Mouse (Mus musculus) midbrain, embryonic 15.5 days (tissue): ENCODE results near the gene Vdr. TPM values are rescaled to one million over a fixed set of nuclear protein-coding genes. Genes with fewer than 3 reads are reported as not detected.
A peak's percentile ranks its signal among the peaks of the same experiment; 100 is the strongest.

Experiments
- ATAC-seq: fragments of 200-750 bp; cut with Nextera tagmentation; replicated peaks from 2 replicates; pipeline ENCODE4 v1.8.0; 2017; ENCODE audit warnings: moderate TSS enrichment
- H3K27ac ChIP-seq: fragments of 300-500 bp; sonication (generic); 2 replicates; pipeline ENCODE4 v1.5.1; 2015; ENCODE audit warnings: mild to moderate bottlenecking, inconsistent platforms
- H3K27me3 ChIP-seq: fragments of 300-500 bp; sonication (generic); replicated peaks from 2 replicates; pipeline ENCODE4 v1.6.1; 2015; ENCODE audit warnings: inconsistent platforms
- H3K36me3 ChIP-seq: fragments of 300-500 bp; sonication (generic); replicated peaks from 2 replicates; pipeline ENCODE4 v1.6.1; 2015; ENCODE audit warnings: inconsistent platforms
- H3K4me1 ChIP-seq: fragments of 300-500 bp; sonication (generic); 2 replicates; pipeline ENCODE4 v1.6.1; 2015; ENCODE audit warnings: inconsistent platforms
- H3K4me2 ChIP-seq: fragments of 300-500 bp; sonication (generic); 2 replicates; pipeline ENCODE4 v1.6.1; 2015; ENCODE audit warnings: inconsistent platforms, mild to moderate bottlenecking, moderate library complexity
- H3K4me3 ChIP-seq: fragments of 300-500 bp; sonication (generic); 2 replicates; pipeline ENCODE4 v1.5.1; 2015; ENCODE audit warnings: mild to moderate bottlenecking, inconsistent platforms
- H3K9ac ChIP-seq: fragments of 300-500 bp; sonication (generic); 2 replicates; pipeline ENCODE4 v1.6.1; 2015; ENCODE audit warnings: mild to moderate bottlenecking, inconsistent platforms
- H3K9me3 ChIP-seq: fragments of 300-500 bp; sonication (generic); 2 replicates; pipeline ENCODE4 v1.6.1; 2016; ENCODE audit warnings: inconsistent platforms
- WGBS: fragments of 180-500 bp; shearing (Covaris S2); methylation state at CpG from one replicate; pipeline ENCODE4 v1.1.7; 2015; ENCODE audit warnings: mixed read lengths; 5-methylcytosine and 5-hydroxymethylcytosine counted together
- polyA plus RNA-seq: library from polyadenylated mRNA; unstranded; fragments of >200 nt; fragmentation: Nextera tagmentation; extraction: Ambion mirVana; gene quantifications from 2 replicates; pipeline ENCODE4 v1.2.1, GENCODE M21; 2015

The Vdr gene
- polyA plus RNA-seq, 1 experiment from 2014 or later: 0.10 TPM

DNA sequence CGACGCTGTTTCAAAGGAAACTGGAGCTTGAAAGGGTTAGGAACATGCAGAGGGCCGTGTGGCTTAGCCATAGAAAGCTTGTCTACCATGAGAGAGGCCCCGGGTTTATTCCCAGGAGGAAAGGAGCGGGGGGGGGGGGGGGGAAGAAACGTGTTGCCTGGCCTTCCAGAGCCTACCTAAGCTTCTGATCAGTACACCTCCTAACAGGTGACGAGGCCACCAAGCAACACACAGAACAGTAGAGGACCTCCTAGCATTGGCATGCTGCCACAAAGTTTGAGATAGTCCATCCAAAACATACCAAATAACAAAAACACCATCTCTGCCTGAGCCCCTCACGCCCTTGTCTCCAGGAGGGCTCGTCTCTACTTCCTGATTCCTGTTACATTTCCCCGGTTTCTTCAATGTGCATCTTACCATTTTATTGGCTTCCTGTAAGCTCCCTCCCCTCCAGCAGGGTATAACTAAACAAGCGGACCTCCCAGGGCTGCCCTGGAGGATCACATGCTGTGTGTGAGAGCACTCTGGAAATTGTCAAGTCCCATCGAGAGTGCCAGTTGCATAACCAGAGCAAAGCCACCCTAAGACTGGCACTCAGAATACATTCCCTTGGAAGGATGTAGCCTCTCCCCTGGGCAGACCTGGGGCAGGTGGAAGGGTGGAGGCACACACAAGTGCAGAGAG lies 87.7 kb downstream of the Vdr start:
- 47% methylated on average over 12 of the region's 12 CpGs for WGBS
- H3K36me3 ChIP-seq: no peaks in the 10 kb centered on the region
- H3K4me3 ChIP-seq: no peak overlapping the region
- no peak for ATAC-seq
- no peaks in the 10 kb centered on the region for H3K9me3 ChIP-seq
- H3K9ac ChIP-seq: no peak overlapping the region
- H3K27ac ChIP-seq: no peak overlapping the region
- H3K27me3 ChIP-seq: no peaks in the 10 kb centered on the region
- no peak overlapping the region for H3K4me2 ChIP-seq
- peaks cover 57% of the 10 kb centered on the region for H3K4me1 ChIP-seq

DNA sequence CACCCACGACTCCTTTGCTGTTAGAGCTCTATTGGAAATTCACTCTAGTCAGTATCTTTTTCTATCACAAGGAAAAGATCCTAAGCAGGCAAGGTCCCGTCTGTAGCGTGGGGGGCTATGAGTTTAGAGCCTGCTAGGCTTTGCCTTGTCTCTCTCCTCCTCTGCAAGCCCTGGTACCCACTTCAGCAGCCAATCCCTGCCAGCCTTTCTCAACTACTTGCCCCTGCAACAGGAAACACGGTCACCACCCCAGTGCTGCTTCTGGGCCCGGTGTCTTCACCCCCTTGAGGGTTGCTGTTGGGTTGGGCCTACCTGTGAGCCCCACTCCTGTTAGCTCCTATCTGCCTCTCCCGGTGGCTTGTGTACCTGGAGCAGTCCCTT lies 88.5 kb downstream of the Vdr start:
- no peak overlapping the region for H3K4me2 ChIP-seq
- H3K9me3 ChIP-seq: no peaks in the 10 kb centered on the region
- H3K9ac ChIP-seq: no peak overlapping the region
- no peaks in the 10 kb centered on the region for H3K27me3 ChIP-seq
- H3K36me3 ChIP-seq: no peaks in the 10 kb centered on the region
- no peak for ATAC-seq
- H3K4me1 ChIP-seq: peaks cover 54% of the 10 kb centered on the region
- H3K27ac ChIP-seq: no peak overlapping the region
- WGBS: 80% methylated on average over 6 of the region's 6 CpGs
- H3K4me3 ChIP-seq: no peak overlapping the region

DNA sequence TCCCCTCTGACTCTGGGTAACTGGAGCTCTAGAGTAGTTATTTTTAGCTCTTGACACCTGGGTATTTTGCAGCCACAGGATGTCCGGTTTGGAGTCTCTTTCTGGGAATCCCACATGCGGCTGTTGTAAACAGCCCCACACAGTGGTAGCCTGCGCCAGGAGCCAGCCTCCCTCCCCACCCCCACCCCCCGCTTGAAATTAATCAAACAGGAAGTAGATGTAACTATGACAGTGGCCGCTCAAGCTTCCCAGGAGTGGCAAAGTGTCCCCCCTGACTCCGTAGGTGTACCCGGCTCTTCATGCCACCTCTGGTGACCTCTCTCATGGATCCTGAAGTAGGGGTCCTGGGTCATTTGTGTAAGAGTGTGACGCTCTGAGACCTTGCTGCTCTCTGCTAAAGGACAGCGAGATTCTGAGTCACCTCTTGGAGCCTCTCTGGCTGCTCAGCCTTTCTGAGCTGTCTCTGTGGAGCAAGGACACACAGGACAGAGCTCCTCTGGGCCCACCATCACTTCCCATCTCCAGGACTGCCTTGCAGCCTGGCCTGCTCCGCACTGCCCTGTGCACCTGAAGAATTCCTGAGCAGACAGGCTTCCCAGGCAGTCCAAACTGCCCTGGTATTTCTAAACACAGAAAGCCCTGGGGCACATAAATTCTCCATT lies 89.0 kb downstream of the Vdr start:
- Histone ChIP-seq H3K36me3 (no peaks in the 10 kb centered on the region), H3K4me2 (no peak overlapping the region), H3K9ac (no peak overlapping the region), H3K4me3 (no peak overlapping the region), H3K9me3 (no peaks in the 10 kb centered on the region), H3K27me3 (no peaks in the 10 kb centered on the region), H3K4me1 (peaks cover 53% of the 10 kb centered on the region), H3K27ac (no peak overlapping the region)
- WGBS: 68% methylated on average over 10 of the region's 10 CpGs
- no peak for ATAC-seq

DNA sequence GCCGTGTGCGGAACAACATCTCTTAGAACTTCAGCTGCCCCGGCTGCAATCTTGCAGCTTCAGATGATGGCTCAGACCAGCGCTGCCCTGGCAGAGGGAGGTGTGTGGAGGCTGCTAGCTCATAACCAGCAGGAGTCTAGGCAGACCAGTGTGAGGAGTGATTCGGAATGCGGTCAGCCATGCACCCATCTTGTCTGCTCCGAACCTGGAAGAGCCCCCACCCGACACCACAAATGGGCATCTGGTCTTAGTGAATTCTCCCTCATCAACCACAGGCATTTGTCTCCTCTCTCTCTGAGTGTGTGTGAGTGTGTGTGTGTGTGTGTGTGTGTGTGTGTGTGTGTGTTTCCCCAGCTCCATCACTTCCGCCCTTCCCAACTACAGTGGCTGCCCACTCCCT lies 90.5 kb downstream of the Vdr start:
- H3K27ac ChIP-seq: no peak overlapping the region
- no peak overlapping the region for H3K4me2 ChIP-seq
- H3K4me1 ChIP-seq: peaks cover 38% of the 10 kb centered on the region
- no peaks in the 10 kb centered on the region for H3K27me3 ChIP-seq
- H3K36me3 ChIP-seq: no peaks in the 10 kb centered on the region
- 85% methylated on average over 9 of the region's 9 CpGs for WGBS
- H3K9me3 ChIP-seq: no peaks in the 10 kb centered on the region
- H3K9ac ChIP-seq: no peak overlapping the region
- no peak overlapping the region for H3K4me3 ChIP-seq
- no peak for ATAC-seq

DNA sequence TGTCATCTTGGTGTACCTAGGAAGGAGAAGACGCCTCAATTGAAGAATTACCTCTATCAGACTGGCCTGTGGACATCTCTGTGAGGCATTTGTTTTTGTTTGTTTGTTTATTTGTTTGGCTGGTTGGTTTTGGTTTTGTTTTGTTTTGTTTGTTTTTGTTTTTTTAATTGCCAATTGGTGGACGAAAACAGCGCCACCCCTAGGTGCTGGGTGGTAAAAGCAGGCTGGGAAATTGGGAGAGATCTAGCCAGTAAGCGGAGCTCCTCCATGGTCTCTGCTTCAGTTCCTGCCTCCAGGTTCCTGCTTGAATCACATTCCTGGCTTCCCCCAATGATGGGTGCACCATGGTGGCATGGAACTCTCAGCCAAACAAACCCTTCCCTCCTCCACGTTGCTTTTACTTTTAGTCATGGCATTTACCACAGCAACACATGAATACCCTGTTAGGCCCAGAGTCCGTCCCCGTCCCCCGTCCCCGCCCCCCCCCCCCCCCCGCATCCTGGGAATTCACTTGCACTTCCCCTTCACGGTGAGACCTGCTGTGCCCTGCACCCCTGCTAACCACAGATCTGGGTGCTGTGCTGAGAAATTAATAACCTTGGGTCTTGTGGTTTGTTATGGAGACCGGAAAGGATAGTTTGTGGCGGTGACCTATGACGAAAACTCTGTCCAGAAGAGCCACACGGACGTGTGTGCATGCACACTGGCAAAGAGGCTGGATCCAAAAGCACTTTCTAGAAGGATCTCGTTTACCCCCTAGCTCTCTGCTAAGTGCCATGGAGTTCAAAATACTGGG lies 94.0 kb downstream of the Vdr start:
- WGBS: 94% methylated on average over 17 of the region's 17 CpGs
- Histone ChIP-seq H3K9ac (no peak overlapping the region), H3K9me3 (no peaks in the 10 kb centered on the region), H3K27ac (no peak overlapping the region), H3K4me2 (no peak overlapping the region), H3K4me1 (peaks cover 28% of the 10 kb centered on the region), H3K27me3 (no peaks in the 10 kb centered on the region), H3K4me3 (no peak overlapping the region), H3K36me3 (no peaks in the 10 kb centered on the region)
- no peak for ATAC-seq

DNA sequence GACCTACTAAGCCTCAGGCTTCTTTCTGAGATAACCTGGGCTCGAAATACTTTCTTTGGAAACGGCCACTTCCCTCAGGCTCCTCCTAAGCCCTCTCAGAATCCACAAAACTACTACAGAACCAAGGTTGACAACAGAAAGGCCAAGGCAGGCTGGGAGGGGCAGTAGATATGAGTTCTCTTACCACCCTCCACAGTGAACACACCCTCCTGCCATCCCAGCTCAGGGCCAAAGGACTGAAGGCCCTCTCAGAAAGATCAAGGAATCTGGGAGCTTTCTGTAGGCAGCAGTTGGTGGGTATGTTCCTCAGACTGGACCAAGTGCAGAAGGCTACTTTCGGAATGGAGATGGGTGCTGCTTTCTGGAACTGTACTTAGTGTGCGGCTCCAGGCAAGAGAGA lies 95.2 kb downstream of the Vdr start:
- Histone ChIP-seq H3K4me2 (no peak overlapping the region), H3K27me3 (no peaks in the 10 kb centered on the region), H3K36me3 (0 out of 2 replicates have a peak, but pooled peaks cover 4% of the 10 kb centered on the region), H3K9ac (no peak overlapping the region), H3K9me3 (no peaks in the 10 kb centered on the region), H3K4me3 (no peak overlapping the region), H3K4me1 (peaks cover 24% of the 10 kb centered on the region), H3K27ac (no peak overlapping the region)
- ATAC-seq: no peak
- 91% methylated on average over 4 of the region's 4 CpGs for WGBS

DNA sequence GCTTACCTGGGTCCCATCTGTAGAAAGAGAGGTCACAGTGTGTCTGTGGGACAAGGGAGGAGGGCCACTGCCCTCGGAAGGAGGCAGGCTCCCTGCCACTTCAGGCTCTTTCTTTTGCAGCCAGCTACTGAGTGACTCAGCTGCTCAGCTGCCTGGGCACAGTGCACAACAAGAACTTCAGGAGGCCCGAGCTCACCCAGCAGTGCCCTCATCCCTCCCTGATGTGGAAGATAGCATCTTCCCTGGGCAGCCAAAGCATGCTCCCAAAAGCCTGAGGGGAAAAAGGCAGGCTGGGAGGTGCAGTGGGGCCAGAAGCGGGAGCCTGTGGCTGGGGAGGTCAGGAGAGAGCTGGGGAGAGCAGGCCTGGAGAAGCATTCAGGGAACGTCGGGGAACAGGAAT lies 95.7 kb downstream of the Vdr start:
- no peak for ATAC-seq
- Histone ChIP-seq H3K9ac (no peak overlapping the region), H3K4me1 (peaks cover 24% of the 10 kb centered on the region), H3K4me3 (no peak overlapping the region), H3K27me3 (no peaks in the 10 kb centered on the region), H3K27ac (no peak overlapping the region), H3K4me2 (no peak overlapping the region), H3K36me3 (0 out of 2 replicates have a peak, but pooled peaks cover 6% of the 10 kb centered on the region), H3K9me3 (no peaks in the 10 kb centered on the region)
- WGBS: 63% methylated on average over 5 of the region's 5 CpGs

DNA sequence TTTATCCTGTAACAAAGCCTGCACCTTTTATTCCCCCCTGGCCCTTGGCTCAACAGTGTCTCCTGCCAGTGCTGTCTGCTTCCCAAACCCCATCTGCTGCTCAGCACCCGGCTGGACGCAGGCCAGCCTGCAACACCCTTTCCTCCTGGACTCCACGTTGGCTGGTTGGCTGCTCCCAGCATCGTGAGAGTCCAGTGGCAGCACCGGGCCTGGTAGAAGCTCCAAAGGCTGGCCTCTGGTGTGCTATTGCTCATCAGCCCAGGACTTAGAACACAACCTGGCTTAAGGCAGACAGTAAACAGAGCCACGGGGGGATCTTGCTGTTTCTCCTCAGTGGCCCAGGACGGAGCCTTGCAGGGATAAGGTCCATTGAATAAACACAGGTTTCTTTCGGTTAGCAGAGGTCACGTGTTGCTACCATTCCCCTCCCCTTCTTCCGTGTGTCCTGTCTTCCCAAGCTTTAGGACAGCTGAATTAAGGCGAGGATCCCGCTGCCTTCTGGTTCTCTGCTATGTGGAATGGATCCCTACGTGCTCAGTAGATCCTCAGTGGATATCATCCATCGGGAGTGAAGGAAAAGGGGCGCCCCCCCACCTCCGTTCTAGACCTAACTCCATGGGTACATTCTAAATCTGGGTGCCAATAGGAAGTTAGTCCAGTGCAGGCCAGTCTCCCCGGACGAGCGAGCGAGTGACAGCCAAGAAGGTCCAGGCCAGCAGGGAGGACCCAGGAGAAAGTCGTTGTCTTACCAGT lies 96.8 kb downstream of the Vdr start:
- Histone ChIP-seq H3K27me3 (no peaks in the 10 kb centered on the region), H3K4me3 (no peak overlapping the region), H3K27ac (peak overlapping the region; percentile 11; the same call in 1 of the 2 replicates), H3K4me1 (peaks cover 24% of the 10 kb centered on the region), H3K9me3 (no peaks in the 10 kb centered on the region), H3K36me3 (peaks cover 6% of the 10 kb centered on the region; the same call in 1 of the 2 replicates), H3K9ac (no peak overlapping the region), H3K4me2 (no peak overlapping the region)
- ATAC-seq: 0 out of 2 replicates have a peak, but pooled peaks have one; percentile 38
- 46% methylated on average over 21 of the region's 21 CpGs for WGBS

DNA sequence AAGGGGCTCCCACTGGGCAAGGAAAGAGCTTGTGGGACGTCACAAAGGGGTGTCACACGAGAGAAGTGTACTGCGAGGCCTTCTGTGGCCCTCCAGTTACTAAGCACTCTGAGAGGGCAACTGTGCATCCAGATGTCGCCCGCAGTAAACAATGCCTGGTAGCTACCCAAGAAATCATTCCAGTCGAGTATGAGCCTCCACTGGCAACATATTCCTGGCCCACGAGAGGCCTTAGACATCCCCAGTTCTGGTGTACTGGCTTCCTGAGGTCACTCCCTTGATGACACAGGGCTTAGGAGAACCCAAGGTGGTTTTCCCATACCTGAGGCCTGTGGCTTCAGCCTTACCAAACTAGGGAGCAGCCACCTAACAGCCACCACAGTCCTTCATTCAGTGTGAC lies 97.6 kb downstream of the Vdr start:
- no peak for ATAC-seq
- Histone ChIP-seq H3K27ac (peak overlapping the region; percentile 11; the same call in 1 of the 2 replicates), H3K27me3 (no peaks in the 10 kb centered on the region), H3K9me3 (no peaks in the 10 kb centered on the region), H3K9ac (no peak overlapping the region), H3K4me3 (no peak overlapping the region), H3K36me3 (peaks cover 11% of the 10 kb centered on the region; the same call in 1 of the 2 replicates), H3K4me1 (peaks cover 24% of the 10 kb centered on the region), H3K4me2 (no peak overlapping the region)
- 69% methylated on average over 7 of the region's 7 CpGs for WGBS

DNA sequence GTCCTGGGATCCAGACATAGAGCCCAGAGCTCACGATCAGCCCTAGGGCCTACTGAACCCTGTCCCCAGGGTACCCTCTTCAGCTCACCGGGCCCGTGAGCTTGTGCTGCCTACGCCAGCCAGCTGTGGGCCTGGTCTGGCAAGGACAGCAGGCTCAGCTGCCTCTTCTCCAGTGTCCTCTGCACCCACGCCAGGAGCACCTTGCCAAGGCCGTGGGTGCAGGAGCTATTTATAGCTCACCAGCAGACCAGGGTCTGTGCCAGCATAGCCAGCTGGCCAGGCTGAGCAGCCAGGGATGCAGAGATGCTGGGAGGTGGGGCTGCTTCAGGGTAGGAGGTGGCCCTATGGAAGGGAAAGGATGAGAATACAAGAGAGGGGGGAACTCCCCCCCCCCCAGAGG lies 98.3 kb downstream of the Vdr start:
- peaks cover 24% of the 10 kb centered on the region for H3K4me1 ChIP-seq
- no peak overlapping the region for H3K9ac ChIP-seq
- no peaks in the 10 kb centered on the region for H3K9me3 ChIP-seq
- WGBS: 54% methylated on average over 6 of the region's 6 CpGs
- ATAC-seq: peak; percentile 37; the same call in 1 of the 2 replicates
- H3K4me3 ChIP-seq: no peak overlapping the region
- H3K4me2 ChIP-seq: no peak overlapping the region
- H3K27me3 ChIP-seq: no peaks in the 10 kb centered on the region
- H3K27ac ChIP-seq: peak overlapping the region; percentile 56; the same call in 1 of the 2 replicates
- peaks cover 19% of the 10 kb centered on the region; the same call in 1 of the 2 replicates for H3K36me3 ChIP-seq

DNA sequence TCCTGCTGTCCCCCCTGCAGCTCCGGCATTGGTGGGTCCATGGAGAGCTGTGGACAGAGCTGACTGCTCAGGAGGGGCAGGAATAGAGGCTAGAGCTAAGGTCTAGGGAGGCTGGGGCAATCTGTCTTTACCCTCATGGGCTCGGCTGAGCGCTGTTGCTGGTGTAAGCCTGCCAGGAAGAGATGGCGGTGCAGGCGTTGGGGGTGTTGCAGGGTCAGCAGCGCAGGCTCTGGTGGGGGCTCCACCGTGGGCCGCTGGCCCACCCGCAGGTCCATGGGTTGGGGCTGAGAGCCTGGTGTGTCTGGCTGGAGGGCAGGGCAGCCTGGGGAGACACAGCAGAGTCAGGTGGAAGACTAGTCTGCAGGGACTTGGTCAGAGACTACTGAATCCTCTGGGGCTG lies 99.1 kb downstream of the Vdr start:
- no peak for ATAC-seq
- Histone ChIP-seq H3K27me3 (no peaks in the 10 kb centered on the region), H3K4me2 (no peak overlapping the region), H3K27ac (peak overlapping the region; percentile 56; the same call in 1 of the 2 replicates), H3K4me3 (no peak overlapping the region), H3K9ac (no peak overlapping the region), H3K4me1 (peaks cover 24% of the 10 kb centered on the region), H3K36me3 (peaks cover 23% of the 10 kb centered on the region; the same call in 1 of the 2 replicates), H3K9me3 (no peaks in the 10 kb centered on the region)
- WGBS: 87% methylated on average over 9 of the region's 9 CpGs

DNA sequence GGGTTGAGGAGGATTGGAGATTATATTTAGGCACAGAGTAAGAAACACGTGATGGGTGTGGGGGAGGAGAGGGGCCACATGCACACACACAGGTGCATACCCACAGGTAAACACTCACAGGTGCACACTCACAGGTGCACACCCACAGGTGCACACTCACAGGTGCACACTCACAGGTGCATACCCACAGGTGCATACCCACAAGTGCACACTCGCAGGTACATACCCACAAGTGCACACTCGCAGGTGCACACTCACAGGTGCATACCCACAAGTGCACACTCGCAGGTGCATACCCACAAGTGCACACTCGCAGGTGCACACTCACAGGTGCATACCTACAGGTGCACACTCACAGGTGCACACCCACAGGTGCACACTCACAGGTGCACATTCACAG lies 100.0 kb downstream of the Vdr start:
- no peak overlapping the region for H3K4me3 ChIP-seq
- peaks cover 24% of the 10 kb centered on the region for H3K4me1 ChIP-seq
- ATAC-seq: no peak
- WGBS: 91% methylated on average over 5 of the region's 5 CpGs
- no peak overlapping the region for H3K4me2 ChIP-seq
- H3K36me3 ChIP-seq: peaks cover 26% of the 10 kb centered on the region; the same call in 1 of the 2 replicates
- H3K27ac ChIP-seq: no peak overlapping the region
- H3K27me3 ChIP-seq: no peaks in the 10 kb centered on the region
- no peak overlapping the region for H3K9ac ChIP-seq
- H3K9me3 ChIP-seq: no peaks in the 10 kb centered on the region
